Mouse (Mus musculus): ENCODE results near the gene Plxdc1.
A peak's percentile ranks its signal among the peaks of the same experiment; 100 is the strongest.

The Plxdc1 gene

DNA sequence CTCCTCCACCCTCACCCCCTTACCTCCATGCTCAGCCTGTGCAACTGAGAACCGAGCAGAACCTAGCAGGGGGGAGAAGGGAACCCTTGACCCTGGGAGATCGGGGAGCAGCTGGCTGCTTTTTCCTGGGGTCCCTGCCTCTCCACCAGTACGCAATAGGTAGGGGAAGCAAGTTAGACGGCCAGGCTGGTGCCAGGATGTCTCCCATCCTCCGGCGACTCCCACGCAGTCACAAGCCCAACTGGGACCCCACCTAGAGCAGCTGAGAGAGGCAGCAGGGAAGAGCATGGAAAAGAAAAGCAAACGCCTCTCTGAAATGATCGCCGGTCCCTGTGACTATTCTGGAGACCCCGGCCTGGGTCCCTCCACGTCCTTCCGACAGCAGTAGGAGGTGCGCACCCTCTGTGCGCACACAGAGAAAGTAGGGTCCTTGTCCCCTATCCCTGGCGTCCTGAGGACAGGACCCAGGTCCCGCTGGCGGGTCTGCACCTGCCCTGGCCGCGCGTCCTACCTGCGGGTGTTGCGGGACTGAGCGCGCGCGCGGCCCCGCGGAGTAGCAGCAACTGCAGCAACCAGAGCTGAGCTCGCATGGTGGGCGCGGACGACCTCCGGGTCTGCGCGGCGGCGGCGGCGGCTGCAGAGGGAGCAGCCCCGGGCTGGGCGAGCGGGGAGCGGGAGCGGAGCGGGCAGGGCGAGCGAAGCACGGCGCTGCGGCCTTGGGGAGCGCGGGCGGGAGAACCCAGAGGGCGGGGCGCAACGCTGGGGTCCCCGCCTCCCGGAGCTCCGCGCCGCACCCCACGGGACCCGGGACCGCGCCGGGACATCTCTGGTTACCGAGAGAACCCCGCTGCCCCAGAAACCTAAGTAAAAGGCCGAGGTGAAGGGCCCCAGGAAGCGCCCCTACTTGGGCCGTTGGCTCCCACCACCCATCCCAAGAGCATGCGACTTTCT is at the start of gene Plxdc1:
Gene Plxdc1 (minus strand): TSS at position 718 of the 951 bp plus-strand sequence.
- no peak for DNase-seq (ENCODE audit: low read depth, low spot score)

GRCm38 (mm10) chr11:98035977-98036377 is 49.7 kb upstream of the Plxdc1 start:
- no peak for DNase-seq (ENCODE audit: low read depth, low spot score)

DNA sequence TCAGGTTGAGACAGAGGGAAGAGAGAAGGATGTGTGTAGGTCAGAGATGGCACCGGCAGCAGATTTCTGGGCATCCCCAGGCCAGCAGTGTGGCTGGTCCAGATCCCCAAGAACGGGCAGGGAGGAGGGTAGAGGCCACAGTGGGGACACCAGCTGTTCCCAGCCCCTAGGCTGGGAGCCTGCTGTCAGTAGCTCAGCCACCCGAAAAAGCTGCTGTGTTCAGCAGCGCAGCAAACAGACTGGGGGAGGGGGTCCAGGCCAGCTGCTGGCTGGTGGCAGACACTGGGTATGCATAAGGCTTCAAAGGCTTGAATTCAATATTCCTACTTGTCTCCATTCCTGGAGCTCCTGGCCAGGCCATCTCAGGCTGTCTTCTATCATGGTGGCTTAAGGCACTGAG is 48.6 kb upstream of the Plxdc1 start:
- DNase-seq (ENCODE audit: low read depth, low spot score), result no peak

DNA sequence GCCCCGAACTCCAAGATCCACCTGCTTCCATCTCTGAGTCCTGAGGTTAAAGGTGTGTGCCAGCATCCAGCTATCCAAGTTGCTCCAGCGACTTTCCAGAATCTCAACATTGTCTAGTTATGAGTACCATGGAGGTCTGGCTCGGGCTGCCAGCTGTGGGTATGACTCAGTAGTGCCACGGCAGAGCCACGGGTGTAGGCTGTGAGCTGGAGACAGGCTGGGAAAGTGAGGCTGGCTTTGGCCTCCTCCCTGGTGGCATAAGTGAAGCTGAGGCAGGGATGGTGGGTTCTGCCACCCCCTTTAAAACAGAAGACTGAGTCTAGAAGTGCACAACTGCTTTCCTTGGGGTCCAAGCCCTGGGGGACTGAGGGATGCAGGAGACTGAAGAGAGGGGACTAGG is 47.8 kb upstream of the Plxdc1 start:
- DNase-seq (ENCODE audit: low read depth, low spot score), result no peak

- DNase-seq (ENCODE audit: low read depth, low spot score), result peak; percentile 64
Observed at GRCm38 (mm10) chr11:98031443-98031770, 45.2 kb upstream of the Plxdc1 start.

- no peak for DNase-seq (ENCODE audit: low read depth, low spot score)
Observed at GRCm38 (mm10) chr11:98030701-98031442, 44.6 kb upstream of the Plxdc1 start.

DNA sequence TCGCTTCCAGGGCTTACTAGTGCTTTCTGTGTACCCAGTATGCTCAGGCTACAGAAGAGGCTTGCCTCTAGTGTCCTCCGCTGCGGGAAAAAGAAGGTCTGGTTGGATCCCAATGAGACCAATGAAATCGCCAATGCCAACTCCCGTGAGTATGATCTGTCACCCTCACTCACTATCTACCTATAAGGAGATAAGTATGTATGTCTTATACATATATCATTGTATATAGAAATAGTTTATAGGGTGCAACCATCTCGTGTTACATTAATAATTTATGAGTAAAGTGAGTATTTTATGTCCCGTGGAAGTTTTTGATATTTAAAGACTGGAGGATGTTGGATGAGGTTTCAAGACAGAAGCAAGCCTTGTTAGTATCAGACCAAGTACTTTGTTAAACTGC is 41.5 kb upstream of the Plxdc1 start:
- DNase-seq (ENCODE audit: low read depth, low spot score), result no peak

GRCm38 (mm10) chr11:98027297-98027688 is 41.0 kb upstream of the Plxdc1 start:
- no peak for DNase-seq (ENCODE audit: low read depth, low spot score)

- DNase-seq (ENCODE audit: low read depth, low spot score), result peak; percentile 85
Observed at GRCm38 (mm10) chr11:98026570-98027296, 40.5 kb upstream of the Plxdc1 start, which contains the start of gene Rpl19. Gene Rpl19, plus strand, starts transcription at chr11:98026710.

DNA sequence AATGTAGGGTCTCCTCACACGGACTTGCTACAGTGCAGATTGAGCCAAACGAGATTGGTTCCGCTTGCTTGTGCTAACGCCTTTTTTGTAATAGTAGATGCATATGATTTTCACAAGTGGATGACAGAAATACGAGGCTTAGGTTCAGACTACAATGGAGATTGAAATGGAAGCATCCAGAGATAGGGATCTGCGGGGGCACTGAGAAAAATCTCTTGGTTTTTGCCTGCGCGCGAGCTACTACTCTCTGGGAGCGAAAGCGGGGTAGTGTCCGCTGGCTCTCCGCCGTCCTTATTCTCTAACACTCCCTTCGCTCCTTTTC is 40.0 kb upstream of the Plxdc1 start:
- DNase-seq (ENCODE audit: low read depth, low spot score), result no peak

DNA sequence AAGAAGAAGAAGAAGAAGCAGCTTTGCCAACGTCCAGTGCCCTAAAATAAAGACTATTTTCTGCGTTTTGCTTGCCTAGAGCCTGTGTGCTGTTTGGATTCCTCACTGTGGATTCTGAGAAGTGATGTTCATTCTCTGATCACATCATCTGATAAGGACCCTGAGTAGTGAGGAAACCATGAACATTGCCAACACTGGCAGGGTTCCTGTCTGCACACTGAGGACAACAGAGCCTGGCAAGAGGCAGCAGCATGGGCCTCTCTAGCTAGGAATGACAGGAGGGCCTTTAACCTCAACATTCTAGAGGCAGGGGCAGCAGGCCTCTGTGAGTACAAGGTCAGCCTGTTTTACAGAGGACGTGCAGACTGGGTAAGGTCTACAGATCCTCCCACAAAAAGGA is 38.3 kb upstream of the Plxdc1 start:
- no peak for DNase-seq (ENCODE audit: low read depth, low spot score)

DNA sequence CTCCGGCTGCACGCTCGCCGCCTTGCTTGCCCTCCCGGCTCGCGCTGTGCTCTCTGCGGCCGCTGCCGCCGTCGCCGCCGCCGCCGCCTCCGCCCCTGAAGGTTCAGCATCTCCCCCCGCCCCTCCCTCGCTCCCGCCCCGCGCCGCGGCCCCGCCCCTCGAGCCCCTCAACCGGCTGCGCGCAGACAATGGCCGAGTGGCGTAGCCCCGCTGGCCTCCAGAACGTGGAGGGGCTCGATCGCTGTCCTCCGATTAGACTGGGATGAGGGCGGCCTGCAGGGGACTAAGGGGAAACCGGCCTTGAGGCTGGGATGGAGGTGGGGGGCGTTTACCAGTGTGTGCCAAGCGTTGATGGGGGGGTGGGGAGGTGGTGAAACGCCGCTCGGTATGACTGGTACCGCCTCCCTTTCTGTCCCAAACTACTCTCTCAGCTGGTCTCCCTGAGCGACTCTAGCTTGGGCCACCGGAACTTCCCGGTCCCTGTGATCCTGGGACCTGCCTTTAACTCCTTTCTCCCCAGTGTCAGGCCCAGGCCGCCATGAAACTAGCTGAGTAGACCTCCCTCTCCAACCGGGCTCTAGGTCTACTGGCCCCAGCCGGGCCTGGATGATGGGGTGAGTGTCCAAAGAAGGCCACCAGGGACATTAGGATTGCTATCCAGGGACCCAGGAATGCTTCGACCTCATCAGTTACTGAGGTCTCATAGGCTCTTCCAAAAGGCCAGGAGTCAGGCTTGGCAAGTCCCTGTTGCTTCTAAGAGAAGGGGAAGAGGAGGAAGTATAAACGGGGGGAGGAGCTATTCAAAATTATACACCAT is 36.5 kb upstream of the Plxdc1 start, which contains the start of gene Cacnb1:
Gene Cacnb1 (minus strand): TSS at position 480 of the 817 bp plus-strand sequence.
- DNase-seq (ENCODE audit: low read depth, low spot score), result no peak

- no peak for DNase-seq (ENCODE audit: low read depth, low spot score)
Observed at GRCm38 (mm10) chr11:98022253-98022554, 36.0 kb upstream of the Plxdc1 start.

DNA sequence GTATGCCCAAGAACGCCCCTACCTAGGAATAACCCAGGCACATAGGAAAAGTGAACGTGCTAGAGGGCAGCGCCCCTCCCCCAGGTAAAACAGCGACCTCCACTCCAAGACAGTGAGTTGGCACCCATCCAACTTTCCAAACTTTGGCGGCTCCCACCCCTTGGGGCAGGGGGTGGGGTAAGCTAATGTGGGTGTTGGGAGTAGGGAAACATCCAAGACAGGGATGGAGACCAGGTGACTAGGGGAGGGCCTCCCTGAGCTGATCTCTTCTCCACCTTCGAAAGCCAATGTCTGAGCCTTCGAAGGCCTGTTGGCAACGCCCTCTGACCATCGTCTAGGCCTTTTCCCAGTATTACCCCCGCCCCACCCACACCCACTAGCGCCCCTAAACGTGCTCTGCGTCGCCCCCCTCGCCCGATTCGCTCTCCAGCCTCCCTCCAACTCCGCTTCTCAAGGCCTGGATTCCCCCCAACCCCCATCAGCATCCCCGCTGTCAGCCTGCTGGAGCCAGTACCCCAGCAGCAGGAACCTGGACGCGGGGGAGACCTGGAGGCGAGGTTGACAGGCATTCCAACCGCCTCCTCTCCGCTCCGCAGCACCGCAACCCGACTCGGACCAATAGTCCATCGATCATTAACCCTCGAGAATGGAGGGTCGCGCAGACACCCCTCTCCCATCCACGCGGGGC is 35.5 kb upstream of the Plxdc1 start:
- no peak for DNase-seq (ENCODE audit: low read depth, low spot score)

GRCm38 (mm10) chr11:98021118-98021517 is 34.9 kb upstream of the Plxdc1 start:
- DNase-seq (ENCODE audit: low read depth, low spot score), result no peak

DNA sequence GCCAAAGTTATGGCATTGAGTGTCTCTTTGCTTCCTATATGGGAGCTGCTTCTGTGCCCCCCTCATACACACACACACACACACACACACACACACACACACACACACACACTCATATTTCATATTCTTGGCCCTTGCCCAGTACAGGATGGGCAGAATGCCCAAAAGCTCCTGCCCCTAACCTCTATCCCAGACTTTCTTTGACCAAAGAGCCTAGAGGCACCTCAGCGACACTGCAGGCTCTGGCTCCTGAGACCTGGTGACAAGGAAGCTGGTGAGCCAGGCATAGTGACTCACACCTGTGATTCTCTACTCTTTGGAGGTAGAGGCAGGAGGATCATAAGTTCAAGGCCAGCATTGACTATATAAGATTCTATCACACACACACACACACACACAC is 34.5 kb upstream of the Plxdc1 start:
- no peak for DNase-seq (ENCODE audit: low read depth, low spot score)

DNA sequence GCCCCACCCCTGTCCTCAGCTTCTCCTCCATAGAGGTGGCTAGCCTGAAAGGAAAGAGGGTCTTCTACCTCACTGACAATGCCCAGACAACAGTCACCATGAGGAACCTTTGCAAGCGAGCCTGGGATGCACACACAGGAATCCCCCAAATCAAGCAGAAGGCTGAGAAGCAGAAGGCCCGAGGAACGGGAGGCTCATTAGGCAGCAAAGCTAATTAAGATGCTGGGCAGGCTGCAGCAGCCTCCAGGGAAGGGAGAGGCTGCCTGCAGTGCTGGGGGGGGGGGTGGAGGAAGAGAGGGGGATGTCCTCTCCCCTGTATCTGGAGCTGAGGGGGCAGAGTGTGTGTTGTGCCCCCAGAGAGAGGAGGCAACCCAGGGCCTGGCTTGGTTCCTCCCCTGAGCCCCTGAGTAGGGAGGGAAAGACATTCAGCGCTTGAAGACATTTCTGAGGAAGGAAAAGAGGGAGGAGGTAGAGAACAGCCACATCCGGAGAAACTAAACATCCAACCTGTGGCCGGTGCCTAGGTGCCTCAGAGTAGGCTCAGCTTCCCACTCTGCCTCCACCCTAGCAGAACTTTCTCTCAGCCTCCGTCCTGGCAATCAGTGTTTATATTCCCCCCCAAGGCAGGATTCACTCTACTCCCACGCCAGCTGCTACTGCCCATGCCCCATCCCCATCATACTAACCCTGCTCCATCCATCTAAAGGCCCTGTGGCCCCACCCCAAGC is 33.8 kb upstream of the Plxdc1 start:
- DNase-seq (ENCODE audit: low read depth, low spot score), result no peak

DNA sequence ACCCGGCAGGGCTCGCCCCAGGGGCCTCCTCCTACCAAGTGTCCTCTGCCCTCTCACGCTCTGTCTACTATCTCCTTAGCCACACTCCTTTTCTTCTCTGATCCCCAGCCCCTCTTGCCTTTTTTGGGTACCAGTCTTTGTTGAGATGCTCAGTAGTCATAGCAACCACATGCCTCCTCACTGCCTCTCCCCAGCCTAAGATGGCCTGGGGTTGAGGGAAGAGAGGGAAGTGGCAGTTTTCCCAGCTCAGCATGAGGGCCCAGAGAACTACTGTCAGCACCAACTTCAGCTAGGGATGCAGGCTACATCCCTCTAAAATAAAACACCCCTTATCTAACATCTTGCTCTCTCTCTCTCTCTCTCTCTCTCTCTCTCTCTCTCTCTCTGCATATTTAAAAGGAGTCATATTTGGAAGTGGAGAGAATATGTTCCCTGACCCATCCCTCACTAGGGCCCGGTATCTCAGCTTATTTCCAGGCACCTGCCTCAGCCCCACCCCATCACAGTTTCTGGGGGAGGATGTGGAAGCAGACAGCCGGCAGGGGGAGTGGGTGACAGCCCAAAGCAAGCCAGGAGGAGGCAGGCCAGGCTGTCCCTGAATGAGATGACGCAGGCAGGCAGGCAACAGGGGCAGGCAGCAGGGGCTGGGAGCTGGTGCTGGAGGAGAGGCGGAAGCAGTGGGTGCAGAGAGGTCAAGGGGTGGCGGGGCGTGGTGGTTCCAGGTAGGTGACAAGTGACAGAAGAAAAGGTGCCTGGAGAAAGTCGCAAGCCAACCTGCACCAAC is 32.8 kb upstream of the Plxdc1 start:
- DNase-seq (ENCODE audit: low read depth, low spot score), result peak; percentile 92

- DNase-seq (ENCODE audit: low read depth, low spot score), result no peak
Observed at GRCm38 (mm10) chr11:98018222-98018621, 32.0 kb upstream of the Plxdc1 start.

Data from telencephalon, adult 2 months (tissue).